8 mouse cellular contexts compared by ENCODE assay signal in the genomic region with DNA sequence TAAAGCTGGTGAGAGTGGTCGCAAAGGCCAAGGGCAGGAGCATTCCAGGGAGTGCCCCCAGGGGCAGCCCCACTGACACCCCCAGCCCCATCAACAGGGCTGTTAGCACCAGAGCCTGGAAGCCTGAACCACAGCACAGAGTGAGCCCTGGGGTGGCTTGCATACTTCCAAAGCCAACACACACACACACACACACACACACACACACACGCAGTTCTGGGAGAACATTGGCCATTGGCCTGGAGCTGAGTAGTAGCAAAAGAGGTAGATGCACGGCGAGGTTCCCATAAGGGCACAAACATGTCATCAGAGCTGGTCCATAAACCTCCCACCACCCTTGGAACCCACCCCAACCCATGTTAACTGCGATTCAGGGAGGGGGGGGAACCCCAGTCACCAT. TPM values are rescaled to one million over a fixed set of nuclear protein-coding genes. Genes with fewer than 3 reads are reported as not detected.
DNase-seq lines count a peak whose midpoint lies in the region; ATAC-seq and TF ChIP-seq lines count a peak whose summit lies in the region.

No protein-coding gene starts in this region.

- H3K36me3 ChIP-seq in neural tube, embryonic 11.5 days (ENCODE audit: control insufficient read depth, insufficient read depth, low read length) = no peaks in the 10 kb centered on the region; the same call in 1 of the 2 replicates
- H3K36me3 ChIP-seq in limb, embryonic 15.5 days = peaks cover 28% of the 10 kb centered on the region
- H3K36me3 ChIP-seq in stomach, embryonic 15.5 days = peaks cover 22% of the 10 kb centered on the region

- DNase-seq in cerebellum, adult 2 months = no peak
- DNase-seq in cerebellum, postnatal 10 days = no peak
- peak; percentile 18 for DNase-seq in neural tube, embryonic 11.5 days (ENCODE audit: low spot score)
- no peak for DNase-seq in neural tube, embryonic 10.5 days (ENCODE audit: extremely low spot score, low spot score)
- no peak for DNase-seq in spleen, adult 12 weeks (ENCODE audit: low spot score)

- H3K4me3 ChIP-seq in cerebellum, adult 2 months (replicated peaks; ENCODE audit: insufficient read depth, low read depth, low read length) = peak overlapping the region; percentile 54
- H3K4me3 ChIP-seq in neural tube, embryonic 11.5 days (ENCODE audit: low read depth, low read length) = peak overlapping the region; percentile 52
- peak overlapping the region; percentile 45 for H3K4me3 ChIP-seq in limb, embryonic 15.5 days
- H3K4me3 ChIP-seq in stomach, embryonic 15.5 days (replicated peaks) = peak overlapping the region; percentile 50

- TF ChIP-seq POLR2A in cerebellum, adult 2 months (IDR thresholded peaks at IDR 0.05; ENCODE audit: borderline replicate concordance, insufficient read depth, low read length) = no peak

- H3K4me1 ChIP-seq in cerebellum, adult 2 months (ENCODE audit: control insufficient read depth, insufficient read depth, low read length) = peaks cover 22% of the 10 kb centered on the region
- H3K4me1 ChIP-seq in neural tube, embryonic 11.5 days (ENCODE audit: control insufficient read depth, insufficient read depth, low read length) = peaks cover 25% of the 10 kb centered on the region
- peaks cover 36% of the 10 kb centered on the region for H3K4me1 ChIP-seq in limb, embryonic 15.5 days
- H3K4me1 ChIP-seq in stomach, embryonic 15.5 days = peaks cover 35% of the 10 kb centered on the region

- H3K9me3 ChIP-seq in neural tube, embryonic 11.5 days (ENCODE audit: control insufficient read depth, low read length) = no peaks in the 10 kb centered on the region
- H3K9me3 ChIP-seq in limb, embryonic 15.5 days = no peaks in the 10 kb centered on the region
- H3K9me3 ChIP-seq in stomach, embryonic 15.5 days = no peaks in the 10 kb centered on the region

- no peaks in the 10 kb centered on the region for H3K27me3 ChIP-seq in cerebellum, adult 2 months (ENCODE audit: control insufficient read depth, insufficient read depth, low read length)
- H3K27me3 ChIP-seq in neural tube, embryonic 11.5 days (ENCODE audit: control insufficient read depth, insufficient read depth, low read length) = no peaks in the 10 kb centered on the region
- no peaks in the 10 kb centered on the region for H3K27me3 ChIP-seq in limb, embryonic 15.5 days
- H3K27me3 ChIP-seq in stomach, embryonic 15.5 days (replicated peaks) = no peaks in the 10 kb centered on the region

- peak; percentile 14; the same call in 1 of the 2 replicates for ATAC-seq in neural tube, embryonic 11.5 days (ENCODE audit: insufficient read depth, low FRiP score, low TSS enrichment)
- ATAC-seq in limb, embryonic 15.5 days (ENCODE audit: insufficient number of reproducible peaks, low FRiP score, low TSS enrichment, low read depth) = no peak
- no peak for ATAC-seq in stomach, embryonic 15.5 days (ENCODE audit: insufficient read depth, low FRiP score, low read depth)
- no peak for ATAC-seq in megakaryocyte-erythroid progenitor cell, adult 5-6 weeks (replicated peaks; ENCODE audit: low FRiP score, low TSS enrichment, poor library complexity, severe bottlenecking)

- peak overlapping the region; percentile 43 for H3K27ac ChIP-seq in cerebellum, adult 2 months (ENCODE audit: insufficient read depth, low read length)
- H3K27ac ChIP-seq in neural tube, embryonic 11.5 days (ENCODE audit: low read depth, low read length) = 0 out of 2 replicates have a peak overlapping the region, but pooled peaks have one; percentile 83
- peak overlapping the region; percentile 72; the same call in 1 of the 2 replicates for H3K27ac ChIP-seq in limb, embryonic 15.5 days
- H3K27ac ChIP-seq in stomach, embryonic 15.5 days = peak overlapping the region; percentile 85; the same call in 1 of the 2 replicates

- no peak for TF ChIP-seq CTCF in cerebellum, adult 2 months (IDR thresholded peaks at IDR 0.05; ENCODE audit: borderline replicate concordance, insufficient read depth, low read depth, low read length)

- peak overlapping the region; percentile 49 for H3K9ac ChIP-seq in neural tube, embryonic 11.5 days (ENCODE audit: low read length)
- peak overlapping the region; percentile 41 for H3K9ac ChIP-seq in limb, embryonic 15.5 days
- peak overlapping the region; percentile 46; the same call in 1 of the 2 replicates for H3K9ac ChIP-seq in stomach, embryonic 15.5 days

- WGBS in cerebellum, adult 2 months = 18% methylated on average over 5 of the region's 5 CpGs
- 34% methylated on average over 5 of the region's 5 CpGs for WGBS in neural tube, embryonic 11.5 days
- WGBS in limb, embryonic 15.5 days = 35% methylated on average over 5 of the region's 5 CpGs
- WGBS in stomach, embryonic 15.5 days = 34% methylated on average over 5 of the region's 5 CpGs

- peak overlapping the region; percentile 70 for H3K4me2 ChIP-seq in neural tube, embryonic 11.5 days (ENCODE audit: low read depth)
- H3K4me2 ChIP-seq in limb, embryonic 15.5 days = peak overlapping the region; percentile 82
- H3K4me2 ChIP-seq in stomach, embryonic 15.5 days = peak overlapping the region; percentile 99

RNA-seq across cellular contexts. Expression of a gene that starts 1.6 kb away (rescaled TPM):
- polyA plus RNA-seq in cerebellum, adult 2 months (2012; rRNA removed) = 50.8 and 51.6 TPM in 2 replicates
- polyA plus RNA-seq in neural tube, embryonic 11.5 days (2014; fragmentation: Nextera tagmentation; extraction: Ambion mirVana) = 39.6 and 42.9 TPM in 2 replicates
- 19.0 and 28.8 TPM in 2 replicates for polyA plus RNA-seq in limb, embryonic 15.5 days (2015; fragmentation: Nextera tagmentation; extraction: Ambion mirVana)
- polyA plus RNA-seq in stomach, embryonic 15.5 days (2015; fragmentation: Nextera tagmentation; extraction: Ambion mirVana) = 27.7 and 30.0 TPM in 2 replicates
- 13.7 and 14.7 TPM in 2 replicates for total RNA-seq in megakaryocyte-erythroid progenitor cell, adult 5-6 weeks (2014; fragmentation: Nextera tagmentation)
- total RNA-seq in megakaryocyte-erythroid progenitor cell, adult 5-6 weeks (2017) = 3.6 and 4.8 TPM in 2 replicates

RNA-seq across cellular contexts. Expression of a gene that starts 5.6 kb away (rescaled TPM):
- 50.8 and 51.5 TPM in 2 replicates for polyA plus RNA-seq in cerebellum, adult 2 months (2012; rRNA removed)
- polyA plus RNA-seq in neural tube, embryonic 11.5 days (2014; fragmentation: Nextera tagmentation; extraction: Ambion mirVana) = 36.7 and 40.0 TPM in 2 replicates
- 33.0 and 33.6 TPM in 2 replicates for polyA plus RNA-seq in limb, embryonic 15.5 days (2015; fragmentation: Nextera tagmentation; extraction: Ambion mirVana)
- polyA plus RNA-seq in stomach, embryonic 15.5 days (2015; fragmentation: Nextera tagmentation; extraction: Ambion mirVana) = 34.6 and 36.6 TPM in 2 replicates
- 11.5 and 16.7 TPM in 2 replicates for total RNA-seq in megakaryocyte-erythroid progenitor cell, adult 5-6 weeks (2014; fragmentation: Nextera tagmentation)
- 10.7 and 11.2 TPM in 2 replicates for total RNA-seq in megakaryocyte-erythroid progenitor cell, adult 5-6 weeks (2017)

RNA-seq across cellular contexts. Expression of a gene that starts 8.9 kb away (rescaled TPM):
- 792 and 828 TPM in 2 replicates for polyA plus RNA-seq in cerebellum, adult 2 months (2012; rRNA removed)
- 789 and 790 TPM in 2 replicates for polyA plus RNA-seq in neural tube, embryonic 11.5 days (2014; fragmentation: Nextera tagmentation; extraction: Ambion mirVana)
- polyA plus RNA-seq in limb, embryonic 15.5 days (2015; fragmentation: Nextera tagmentation; extraction: Ambion mirVana) = 723 and 835 TPM in 2 replicates
- polyA plus RNA-seq in stomach, embryonic 15.5 days (2015; fragmentation: Nextera tagmentation; extraction: Ambion mirVana) = 625 and 772 TPM in 2 replicates
- 2,866 and 2,996 TPM in 2 replicates for total RNA-seq in megakaryocyte-erythroid progenitor cell, adult 5-6 weeks (2014; fragmentation: Nextera tagmentation)
- 1,307 and 1,586 TPM in 2 replicates for total RNA-seq in megakaryocyte-erythroid progenitor cell, adult 5-6 weeks (2017)

RNA-seq across cellular contexts. Expression of a gene that starts 9.0 kb away (rescaled TPM):
- polyA plus RNA-seq in cerebellum, adult 2 months (2012; rRNA removed) = 48.7 and 51.5 TPM in 2 replicates
- 81.9 and 84.8 TPM in 2 replicates for polyA plus RNA-seq in neural tube, embryonic 11.5 days (2014; fragmentation: Nextera tagmentation; extraction: Ambion mirVana)
- 66.8 and 67.5 TPM in 2 replicates for polyA plus RNA-seq in limb, embryonic 15.5 days (2015; fragmentation: Nextera tagmentation; extraction: Ambion mirVana)
- 68.0 and 70.4 TPM in 2 replicates for polyA plus RNA-seq in stomach, embryonic 15.5 days (2015; fragmentation: Nextera tagmentation; extraction: Ambion mirVana)
- total RNA-seq in megakaryocyte-erythroid progenitor cell, adult 5-6 weeks (2014; fragmentation: Nextera tagmentation) = 54.4 and 64.1 TPM in 2 replicates
- total RNA-seq in megakaryocyte-erythroid progenitor cell, adult 5-6 weeks (2017) = 33.6 and 41.0 TPM in 2 replicates

RNA-seq across cellular contexts. Expression of a gene that starts 10.5 kb away (rescaled TPM):
- 95.6 and 108 TPM in 2 replicates for polyA plus RNA-seq in cerebellum, adult 2 months (2012; rRNA removed)
- 59.1 and 61.2 TPM in 2 replicates for polyA plus RNA-seq in neural tube, embryonic 11.5 days (2014; fragmentation: Nextera tagmentation; extraction: Ambion mirVana)
- 64.4 and 72.6 TPM in 2 replicates for polyA plus RNA-seq in limb, embryonic 15.5 days (2015; fragmentation: Nextera tagmentation; extraction: Ambion mirVana)
- 69.1 and 70.0 TPM in 2 replicates for polyA plus RNA-seq in stomach, embryonic 15.5 days (2015; fragmentation: Nextera tagmentation; extraction: Ambion mirVana)
- total RNA-seq in megakaryocyte-erythroid progenitor cell, adult 5-6 weeks (2014; fragmentation: Nextera tagmentation) = 45.2 and 61.4 TPM in 2 replicates
- 33.9 and 40.6 TPM in 2 replicates for total RNA-seq in megakaryocyte-erythroid progenitor cell, adult 5-6 weeks (2017)
